Comparison of ENCODE assay signal across 19 mouse cellular contexts in genomic region chr9:25588581-25588980, GRCm38 (mm10).
"Had no signal": no experiment of that assay in that cellular context is flagged by ENCODE, and none has a peak within 500 bp of the region (broad histone marks: within the 10 kb centered on the region; RNA-seq: fewer than 3 reads in every experiment).

No protein-coding gene starts in this region.

- H3K9me3 ChIP-seq: kidney, embryonic 15.5 days; limb, embryonic 12.5 days; limb, embryonic 15.5 days; midbrain, embryonic 13.5 days had no signal

- H3K9ac ChIP-seq: kidney, embryonic 15.5 days; limb, embryonic 12.5 days; limb, embryonic 15.5 days; liver, embryonic 14.5 days; liver, postnatal 0 days; lung, embryonic 14.5 days; midbrain, embryonic 13.5 days had no signal

- ATAC-seq: liver, postnatal 0 days; lung, postnatal 0 days; midbrain, embryonic 13.5 days had no signal

- H3K4me2 ChIP-seq: kidney, embryonic 15.5 days; limb, embryonic 12.5 days; limb, embryonic 15.5 days; liver, embryonic 11.5 days; lung, embryonic 14.5 days; midbrain, embryonic 13.5 days had no signal

- H3K27me3 ChIP-seq: kidney, embryonic 15.5 days; limb, embryonic 12.5 days; limb, embryonic 15.5 days; midbrain, embryonic 13.5 days had no signal

- H3K36me3 ChIP-seq: kidney, embryonic 15.5 days; midbrain, embryonic 13.5 days had no signal

- H3K4me3 ChIP-seq: kidney, embryonic 15.5 days; limb, embryonic 12.5 days; limb, embryonic 15.5 days; midbrain, embryonic 13.5 days had no signal

- H3K27ac ChIP-seq: kidney, embryonic 15.5 days; limb, embryonic 12.5 days; limb, embryonic 15.5 days; liver, embryonic 14.5 days; macrophage; midbrain, embryonic 13.5 days; stomach, postnatal 0 days had no signal

- DNase-seq: kidney, adult 8-10 months; kidney, postnatal 10 days; kidney, postnatal 36 days; left cerebral cortex, postnatal 4 days; liver, postnatal 0 days; lung, embryonic 14.5 days; right cerebral cortex, adult 18-20 months; right cerebral cortex, postnatal 14 days; right cerebral cortex, postnatal 4 days; thymus, postnatal 25 days had no signal
